Mouse (Mus musculus) cortical plate, adult 2 months (tissue): ENCODE measurements around the gene Barx2.

Experiments used
- CTCF ChIP-seq: fragments of 200-500 bp; IDR thresholded peaks from 2 replicates; pipeline ENCODE4 v1.5.1; 2011; ENCODE audit warnings: mild to moderate bottlenecking, control low read depth, low read length; ENCODE audit not compliant: insufficient read depth; ENCODE audit errors: extremely low read depth
- POLR2A ChIP-seq: fragments of 200-500 bp; IDR thresholded peaks from 2 replicates; pipeline ENCODE4 v1.6.1; 2011; ENCODE audit warnings: mild to moderate bottlenecking, low read length, control low read depth; ENCODE audit not compliant: insufficient read depth; ENCODE audit errors: extremely low read depth

GRCm38 (mm10) chr9:31894775-31895320 is 18.4 kb downstream of the Barx2 start:
- TF ChIP-seq CTCF (no peak), POLR2A (no peak)
